Mouse (Mus musculus) macrophage (primary cell): ENCODE results near the gene 1700020L24Rik. TPM values are rescaled to one million over a fixed set of nuclear protein-coding genes. Genes with fewer than 3 reads are reported as not detected.

Experiments
- H3K27ac ChIP-seq: fragments of 350-480 bp; formaldehyde crosslinking; 2 replicates; pipeline ENCODE4 v1.9.0; 2021
- H3K36me3 ChIP-seq: fragments of 350-480 bp; formaldehyde crosslinking; 2 replicates; pipeline ENCODE4 v1.9.0; 2021; ENCODE audit errors: inconsistent target
- H3K4me3 ChIP-seq: fragments of 350-480 bp; formaldehyde crosslinking; 2 replicates; pipeline ENCODE4 v1.9.0; 2021; ENCODE audit errors: inconsistent target
- H3K79me2 ChIP-seq: fragments of 350-480 bp; formaldehyde crosslinking; 2 replicates; pipeline ENCODE4 v1.9.0; 2021; ENCODE audit errors: inconsistent target
- WGBS: methylation state at CpG from one replicate; pipeline ENCODE4 v1.1.7; 2026; ENCODE audit warnings: inconsistent platforms; ENCODE audit not compliant: missing documents; 5-methylcytosine and 5-hydroxymethylcytosine counted together
- polyA plus RNA-seq: library from polyadenylated mRNA; stranded (reverse); fragments of 250-400 nt; gene quantifications from 3 replicates; pipeline ENCODE4 v1.2.4, GENCODE M21; 2018; ENCODE audit warnings: inconsistent platforms
- total RNA-seq, 78 experiments: library from RNA; depleted of rRNA; stranded (reverse); fragments of 250-400 nt; gene quantifications; 1 replicate in 9 of 78; 2 replicates in 24 of 78; 3 replicates in 43 of 78; 4 replicates in 2 of 78; pipeline ENCODE4 v1.2.4; 2018; ENCODE audit warnings: inconsistent platforms in 56 of 78

1700020L24Rik gene
- not detected for total RNA-seq (2018; cell fraction: chromatin; rRNA removed)
- total RNA-seq (2018; cell fraction: cytosol; rRNA removed) = under 1 TPM in 23 of 26 experiments, not detected in 3; 0.18 to 0.97 (median 0.33) TPM
- total RNA-seq (2018; cell fraction: nucleus; rRNA removed) = 1 to 10 TPM in 2 of 26 experiments, under 1 TPM in 3, not detected in 21; 0.65 to 1.4 (median 0.89) TPM
- polyA plus RNA-seq = 0.26 TPM in 1 of 3 replicates, not detected in the others

GRCm38 (mm10) chr11:83437377-83437776, at the start of gene 1700020L24Rik:
TSS of gene 1700020L24Rik (plus strand) at chr11:83437677.
- H3K36me3 ChIP-seq = no peaks in the 10 kb centered on the region
- H3K27ac ChIP-seq = no peak within 1 kb of the TSS
- 100% methylated on average over 1 of the region's 1 CpGs for WGBS
- no peak within 1 kb of the TSS for H3K4me3 ChIP-seq
- H3K79me2 ChIP-seq = no peaks in the 10 kb centered on the region

- H3K4me3 ChIP-seq = no peak overlapping the region
- H3K36me3 ChIP-seq = peaks cover 82% of the 10 kb centered on the region
- 96% methylated on average over 4 of the region's 4 CpGs for WGBS
- no peaks in the 10 kb centered on the region for H3K79me2 ChIP-seq
- no peak overlapping the region for H3K27ac ChIP-seq
Measured at GRCm38 (mm10) chr11:83393062-83393461, 44.4 kb upstream of the 1700020L24Rik start.

GRCm38 (mm10) chr11:83394802-83395439, 42.6 kb upstream of the 1700020L24Rik start:
- 85% methylated on average over 6 of the region's 6 CpGs for WGBS
- Histone ChIP-seq H3K79me2 (no peaks in the 10 kb centered on the region), H3K4me3 (no peak overlapping the region), H3K36me3 (peaks cover 75% of the 10 kb centered on the region), H3K27ac (no peak overlapping the region)

DNA sequence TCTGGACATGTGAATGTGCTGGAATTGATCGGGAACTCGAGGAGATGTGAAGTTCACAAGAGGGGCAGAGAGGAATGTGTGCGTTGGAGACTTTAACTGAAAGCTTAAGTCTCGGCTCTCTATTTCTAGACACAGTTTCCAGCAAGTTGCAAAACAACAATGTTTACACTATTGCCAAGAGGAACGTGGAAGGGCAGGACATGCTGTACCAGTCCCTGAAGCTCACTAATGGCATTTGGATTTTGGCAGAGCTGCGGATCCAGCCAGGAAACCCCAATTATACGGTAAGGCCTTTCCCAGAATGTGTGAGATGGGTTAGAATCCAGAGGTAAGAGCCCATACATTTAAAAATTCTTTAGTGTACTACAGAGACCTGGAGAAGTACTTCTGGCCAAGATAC, 39.9 kb upstream of the 1700020L24Rik start:
- H3K36me3 ChIP-seq = peaks cover 69% of the 10 kb centered on the region
- H3K4me3 ChIP-seq = no peak overlapping the region
- WGBS = 90% methylated on average over 7 of the region's 7 CpGs
- H3K79me2 ChIP-seq = no peaks in the 10 kb centered on the region
- H3K27ac ChIP-seq = no peak overlapping the region

DNA sequence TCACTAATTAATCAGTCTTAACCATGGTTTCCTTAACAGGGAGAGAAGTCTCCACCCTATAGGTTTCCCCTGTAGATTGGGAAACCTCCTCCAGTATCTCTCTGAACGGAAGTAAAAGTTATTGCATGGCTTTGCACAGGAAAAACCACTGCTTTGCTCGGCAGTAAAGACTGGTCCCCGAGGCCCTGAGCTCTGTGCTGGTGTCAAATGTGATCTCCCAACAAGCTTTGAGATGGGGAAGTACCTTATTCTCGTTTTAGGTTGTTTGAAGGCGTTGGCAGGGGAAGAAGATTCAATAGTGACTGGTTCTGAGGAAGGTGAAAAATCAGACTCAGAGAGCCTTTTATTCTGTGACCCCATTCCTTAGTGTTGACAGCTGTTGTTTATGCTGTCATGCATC, 38.8 kb upstream of the 1700020L24Rik start:
- Histone ChIP-seq H3K79me2 (no peaks in the 10 kb centered on the region), H3K4me3 (no peak overlapping the region), H3K27ac (no peak overlapping the region), H3K36me3 (peaks cover 72% of the 10 kb centered on the region)
- 51% methylated on average over 5 of the region's 5 CpGs for WGBS

GRCm38 (mm10) chr11:83403787-83404186, 33.7 kb upstream of the 1700020L24Rik start:
- no peak overlapping the region for H3K4me3 ChIP-seq
- H3K27ac ChIP-seq = no peak overlapping the region
- WGBS = 95% methylated on average over 7 of the region's 7 CpGs
- H3K79me2 ChIP-seq = no peaks in the 10 kb centered on the region
- H3K36me3 ChIP-seq = peaks cover 28% of the 10 kb centered on the region

GRCm38 (mm10) chr11:83406391-83406790, 31.1 kb upstream of the 1700020L24Rik start:
- Histone ChIP-seq H3K36me3 (peaks cover 19% of the 10 kb centered on the region), H3K79me2 (no peaks in the 10 kb centered on the region), H3K4me3 (no peak overlapping the region), H3K27ac (no peak overlapping the region)
- 55% methylated on average over 3 of the region's 3 CpGs for WGBS

- H3K4me3 ChIP-seq = no peak overlapping the region
- WGBS = 23% methylated on average over 8 of the region's 8 CpGs
- H3K79me2 ChIP-seq = no peaks in the 10 kb centered on the region
- no peak overlapping the region for H3K27ac ChIP-seq
- peaks cover 4% of the 10 kb centered on the region; the same call in 1 of the 2 replicates for H3K36me3 ChIP-seq
Measured at GRCm38 (mm10) chr11:83408242-83408641, 29.2 kb upstream of the 1700020L24Rik start.

DNA sequence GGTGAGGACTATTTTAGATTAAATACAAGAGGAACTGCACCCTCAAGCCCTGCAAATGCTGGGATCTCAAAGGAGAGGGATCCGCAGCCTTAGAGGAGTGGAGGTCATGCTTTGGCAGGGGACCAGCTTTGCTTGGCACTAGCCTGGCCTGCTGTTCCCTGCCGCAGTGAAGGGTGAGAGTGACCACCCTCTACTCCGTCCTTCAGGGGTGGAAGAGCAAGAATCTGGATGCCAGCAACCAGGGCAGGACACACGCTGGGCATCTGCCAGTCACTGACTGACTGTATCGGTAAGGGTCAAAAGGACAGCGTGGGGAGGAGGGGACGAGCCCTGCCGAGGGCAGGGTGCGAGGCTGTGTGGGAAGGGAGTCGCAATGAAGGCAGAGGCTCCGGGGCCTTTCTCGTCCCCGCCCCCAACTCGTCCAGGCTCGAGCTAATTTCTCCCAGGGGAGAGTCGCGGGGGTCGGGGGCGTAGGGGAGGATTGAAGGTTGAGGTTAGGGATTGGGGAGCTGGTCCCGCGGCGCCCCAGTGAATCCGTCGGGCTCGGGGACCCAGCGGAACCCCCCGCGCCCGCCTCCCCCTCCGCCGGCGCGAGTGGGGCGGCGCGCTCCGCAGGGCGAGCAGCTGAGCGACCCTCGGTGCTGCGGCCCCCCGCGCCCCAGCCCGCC, 28.3 kb upstream of the 1700020L24Rik start, which contains the start of gene Rasl10b:
Gene Rasl10b (plus strand): TSS at position 51 of the 668 bp plus-strand sequence.
- H3K4me3 ChIP-seq = no peak within 1 kb of the TSS
- WGBS = 8% methylated on average over 39 of the region's 44 CpGs
- H3K79me2 ChIP-seq = no peaks in the 10 kb centered on the region

DNA sequence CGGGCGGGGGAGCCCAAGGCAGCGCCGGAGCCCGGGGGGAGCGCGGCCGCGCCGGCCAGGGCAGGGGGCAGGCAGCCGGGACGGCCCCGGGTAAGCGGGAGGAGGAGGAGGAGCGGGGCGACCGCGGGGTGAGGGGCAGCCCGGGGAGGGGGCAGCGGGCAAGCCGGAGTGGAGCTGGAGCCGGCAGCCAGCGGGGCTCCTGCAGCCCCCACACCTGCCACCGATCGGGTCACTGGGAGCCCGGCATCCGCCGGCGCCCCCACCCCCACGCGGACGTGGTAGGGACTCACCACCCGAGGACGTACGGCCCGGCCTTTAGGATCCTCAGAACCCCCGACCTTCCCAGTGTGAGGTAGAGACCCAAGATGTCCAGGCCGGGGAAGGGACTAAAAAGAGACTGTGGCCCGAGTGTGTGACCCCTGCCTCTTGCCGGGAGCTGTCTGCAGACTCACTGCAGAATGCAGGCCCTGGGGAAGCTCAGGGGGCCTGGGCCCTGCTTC, 27.6 kb upstream of the 1700020L24Rik start:
- Histone ChIP-seq H3K27ac (no peak overlapping the region), H3K36me3 (no peaks in the 10 kb centered on the region), H3K79me2 (no peaks in the 10 kb centered on the region), H3K4me3 (no peak overlapping the region)
- 6% methylated on average over 23 of the region's 40 CpGs for WGBS

More for the DNA sequence above, 28.3 kb upstream of the 1700020L24Rik start, which contains the start of gene Rasl10b:
- no peaks in the 10 kb centered on the region for H3K36me3 ChIP-seq
- H3K27ac ChIP-seq = no peak within 1 kb of the TSS

GRCm38 (mm10) chr11:83410510-83410909, 27.0 kb upstream of the 1700020L24Rik start:
- Histone ChIP-seq H3K79me2 (no peaks in the 10 kb centered on the region), H3K36me3 (no peaks in the 10 kb centered on the region), H3K4me3 (no peak overlapping the region), H3K27ac (no peak overlapping the region)
- 77% methylated on average over 6 of the region's 6 CpGs for WGBS

DNA sequence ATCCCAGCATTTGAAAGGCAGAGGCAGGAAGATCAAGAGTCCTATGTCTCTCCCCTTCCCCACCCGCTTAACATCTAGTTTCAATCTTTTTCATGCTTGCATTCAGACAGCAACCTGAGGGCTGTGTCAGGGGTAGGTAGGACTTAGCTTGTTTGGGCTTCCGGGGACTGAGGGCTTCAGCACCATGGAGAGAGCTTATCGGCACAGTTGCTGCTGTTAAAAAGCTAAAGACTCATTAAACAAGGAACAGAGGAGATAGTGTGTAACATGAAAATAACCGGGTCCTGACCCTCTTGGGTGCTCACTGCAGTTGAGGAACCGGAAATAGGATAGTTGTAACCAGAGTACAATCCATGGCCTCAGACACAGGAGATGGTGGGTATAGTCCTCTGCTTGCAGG, 20.4 kb upstream of the 1700020L24Rik start:
- no peak overlapping the region for H3K27ac ChIP-seq
- H3K4me3 ChIP-seq = no peak overlapping the region
- H3K36me3 ChIP-seq = no peaks in the 10 kb centered on the region
- no peaks in the 10 kb centered on the region for H3K79me2 ChIP-seq
- 12% methylated on average over 5 of the region's 5 CpGs for WGBS

- H3K27ac ChIP-seq = no peak overlapping the region
- no peaks in the 10 kb centered on the region for H3K79me2 ChIP-seq
- H3K4me3 ChIP-seq = no peak overlapping the region
- WGBS = 80% methylated on average over 7 of the region's 7 CpGs
- no peaks in the 10 kb centered on the region for H3K36me3 ChIP-seq
Measured at GRCm38 (mm10) chr11:83417708-83418107, 19.8 kb upstream of the 1700020L24Rik start.

DNA sequence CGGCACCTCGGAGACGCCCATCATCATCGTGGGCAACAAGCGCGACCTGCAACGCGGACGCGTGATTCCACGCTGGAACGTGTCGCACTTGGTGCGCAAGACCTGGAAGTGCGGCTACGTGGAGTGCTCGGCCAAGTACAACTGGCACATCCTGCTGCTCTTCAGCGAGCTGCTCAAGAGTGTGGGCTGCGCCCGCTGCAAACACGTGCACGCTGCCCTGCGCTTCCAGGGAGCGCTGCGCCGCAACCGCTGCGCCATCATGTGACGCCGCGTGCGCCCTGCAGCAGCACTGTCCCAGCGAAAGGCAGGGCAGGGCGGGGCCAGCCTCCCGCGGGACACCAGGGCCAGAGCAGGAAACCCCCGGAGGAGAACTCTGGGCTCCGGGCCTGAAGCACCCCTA, 18.9 kb upstream of the 1700020L24Rik start:
- H3K27ac ChIP-seq = no peak overlapping the region
- no peaks in the 10 kb centered on the region for H3K79me2 ChIP-seq
- no peaks in the 10 kb centered on the region for H3K36me3 ChIP-seq
- 10% methylated on average over 38 of the region's 38 CpGs for WGBS
- no peak overlapping the region for H3K4me3 ChIP-seq

- no peak overlapping the region for H3K27ac ChIP-seq
- no peak overlapping the region for H3K4me3 ChIP-seq
- H3K36me3 ChIP-seq = no peaks in the 10 kb centered on the region
- WGBS = 45% methylated on average over 4 of the region's 4 CpGs
- H3K79me2 ChIP-seq = no peaks in the 10 kb centered on the region
Measured at GRCm38 (mm10) chr11:83420338-83420737, 17.1 kb upstream of the 1700020L24Rik start.
